Mouse (Mus musculus): ENCODE data around the gene Slc39a13.
"Not testable (repeated sequence)": the region's sequence is repeated elsewhere in the genome, so short reads cannot be mapped to it uniquely, and the experiment has no call there.

Gene Slc39a13

DNA sequence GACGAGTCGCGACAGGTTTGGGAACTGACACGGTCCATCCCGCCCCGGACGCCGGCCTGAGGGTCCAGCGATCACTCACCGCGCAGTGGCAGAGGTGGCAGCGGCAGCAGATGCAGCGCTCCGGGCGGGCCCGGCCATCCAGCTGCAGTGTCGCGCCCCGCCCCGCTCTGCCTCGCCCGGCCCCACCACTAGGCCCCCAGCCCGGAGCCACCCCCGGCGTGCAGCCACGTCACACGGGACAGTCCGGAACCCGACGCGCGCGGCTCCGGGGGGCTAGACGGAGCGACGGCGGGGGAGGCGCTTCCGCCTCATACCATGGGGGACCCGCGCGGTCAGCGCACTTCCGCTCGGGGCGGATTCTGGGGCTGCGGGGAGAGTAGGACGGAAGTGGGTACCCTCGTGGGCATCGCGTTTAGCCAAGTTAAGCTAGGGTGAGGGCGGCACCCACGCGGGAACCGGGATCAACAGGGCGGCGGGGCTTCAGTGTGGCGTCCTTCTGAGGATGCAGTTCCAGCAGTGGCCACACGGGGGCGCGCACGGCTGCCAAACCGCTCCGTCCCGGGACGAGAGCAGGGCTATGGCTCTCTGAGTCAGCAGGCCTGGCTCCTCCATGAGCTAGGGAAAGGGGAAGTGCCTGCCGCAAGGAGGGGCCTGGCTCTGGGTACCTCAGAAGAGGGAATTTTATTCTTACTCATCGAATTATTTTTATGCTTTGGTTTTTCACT, at the start of gene Slc39a13:
Slc39a13 (minus strand) TSS at position 342 of the 725 bp plus-strand sequence.
- no peak for DNase-seq (ENCODE audit: extremely low read depth, low read depth, low spot score)

DNA sequence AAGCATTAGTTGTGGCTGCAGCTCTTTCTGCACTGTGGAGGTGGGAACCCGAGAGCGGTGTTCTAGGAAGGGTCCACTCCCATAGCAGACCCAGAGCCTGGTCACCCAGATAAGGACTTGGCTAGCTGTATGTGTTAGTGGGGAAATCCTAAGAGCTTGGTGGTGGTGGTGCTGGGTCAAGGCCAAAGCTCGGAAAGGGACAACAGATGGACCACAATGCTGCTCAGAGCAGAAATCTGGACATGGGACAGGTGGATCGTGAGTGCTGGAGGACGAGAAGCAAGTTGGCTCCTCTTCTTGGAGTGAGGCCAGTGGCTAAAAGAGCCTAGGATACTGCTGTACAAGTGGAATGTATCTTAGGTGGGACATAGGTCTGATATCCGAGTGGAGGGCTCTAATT, 49.3 kb upstream of the Slc39a13 start:
- no peak for DNase-seq (ENCODE audit: extremely low read depth, low read depth, low spot score)

DNA sequence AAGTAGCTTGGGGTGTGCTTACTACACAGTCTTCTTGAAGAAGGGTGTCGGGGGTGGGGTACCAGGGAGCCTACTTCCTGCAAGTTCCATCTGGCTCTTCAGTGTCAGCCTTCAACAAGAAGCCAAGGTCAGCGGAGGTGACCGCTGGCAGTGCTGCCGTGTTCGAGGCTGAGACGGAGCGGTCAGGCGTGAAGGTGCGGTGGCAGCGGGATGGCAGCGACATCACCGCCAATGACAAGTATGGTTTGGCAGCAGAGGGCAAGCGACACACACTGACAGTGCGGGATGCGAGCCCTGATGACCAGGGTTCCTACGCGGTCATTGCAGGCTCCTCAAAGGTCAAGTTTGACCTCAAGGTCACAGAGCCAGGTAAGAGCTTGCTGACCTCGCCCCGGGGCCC, 48.8 kb upstream of the Slc39a13 start:
- no peak for DNase-seq (ENCODE audit: extremely low read depth, low read depth, low spot score)

DNA sequence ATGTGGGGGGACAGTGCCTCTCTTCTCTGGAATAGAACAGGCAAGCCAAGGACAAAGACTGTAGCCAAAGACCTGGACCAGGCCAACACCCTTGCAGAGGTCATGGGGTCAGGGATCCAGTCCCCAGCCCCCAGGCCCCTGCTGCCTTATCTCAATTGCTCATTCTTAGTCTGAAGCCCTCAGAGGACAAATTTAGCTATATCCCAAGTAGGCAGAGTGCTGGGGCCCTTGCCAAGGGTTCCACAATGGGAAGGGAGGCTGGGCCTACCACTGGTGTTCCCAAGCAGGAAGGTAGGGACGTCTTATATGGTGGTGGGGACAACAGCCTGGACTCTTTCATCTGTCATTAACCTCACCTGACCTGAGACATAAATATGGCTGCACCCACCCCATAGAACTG, 48.4 kb upstream of the Slc39a13 start:
- no peak for DNase-seq (ENCODE audit: extremely low read depth, low read depth, low spot score)

DNA sequence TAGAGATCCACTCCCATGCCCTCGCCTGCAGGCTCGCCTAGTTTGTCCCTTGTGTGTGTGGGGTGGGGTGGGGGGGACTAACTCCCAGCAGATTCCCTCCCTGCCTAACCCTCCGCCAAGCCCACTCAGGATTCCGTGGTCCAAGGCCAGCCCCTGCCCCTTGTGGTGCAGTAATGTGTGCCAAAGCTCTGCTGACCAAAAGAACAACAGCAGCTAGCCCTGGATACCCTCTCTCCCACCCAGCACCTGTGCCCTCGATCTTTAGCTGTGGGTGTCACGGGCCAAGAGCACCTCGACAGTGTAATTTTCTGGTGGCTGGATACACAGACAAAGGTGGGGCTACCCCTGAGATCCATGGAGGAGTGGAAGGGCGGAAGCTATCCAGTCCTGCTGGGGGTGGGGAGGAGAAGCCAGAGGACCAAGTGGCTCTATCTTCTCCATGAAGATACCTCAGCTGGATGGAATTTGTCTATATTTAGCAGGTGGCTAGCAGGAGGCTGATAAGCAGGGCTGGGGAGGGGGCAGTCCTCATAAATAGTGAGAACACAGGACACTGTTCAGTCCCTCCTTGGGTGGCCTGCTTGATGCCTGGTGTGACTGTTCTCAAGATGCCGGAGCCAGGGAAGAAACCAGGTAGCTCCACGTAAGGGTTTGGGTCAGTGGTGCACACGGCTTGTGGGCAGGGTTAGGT, 47.5 kb upstream of the Slc39a13 start, which contains the start of gene Mybpc3:
Mybpc3 (plus strand) TSS at position 560 of the 691 bp plus-strand sequence.
- no peak for DNase-seq (ENCODE audit: extremely low read depth, low read depth, low spot score)

DNA sequence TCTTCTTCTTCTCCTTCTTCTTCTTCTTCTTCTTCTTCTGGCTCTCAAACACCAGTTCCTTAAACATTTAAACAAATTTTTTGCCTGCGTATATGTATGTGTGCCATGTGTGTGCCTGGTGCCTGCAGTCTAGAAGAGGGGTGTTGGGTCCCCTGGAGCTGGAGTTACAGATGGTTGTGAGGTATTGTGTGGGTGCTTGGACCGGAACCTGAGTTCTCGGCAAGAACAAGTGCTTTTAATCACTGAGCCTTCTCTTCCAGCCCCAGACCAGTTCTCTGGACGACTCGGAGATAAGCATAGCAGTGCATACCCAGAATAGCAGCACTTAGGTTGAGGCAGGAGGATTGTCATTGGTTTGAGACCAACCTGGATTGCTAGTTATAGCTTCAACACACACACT, 46.6 kb upstream of the Slc39a13 start:
- DNase-seq (ENCODE audit: extremely low read depth, low read depth, low spot score) = no peak

DNA sequence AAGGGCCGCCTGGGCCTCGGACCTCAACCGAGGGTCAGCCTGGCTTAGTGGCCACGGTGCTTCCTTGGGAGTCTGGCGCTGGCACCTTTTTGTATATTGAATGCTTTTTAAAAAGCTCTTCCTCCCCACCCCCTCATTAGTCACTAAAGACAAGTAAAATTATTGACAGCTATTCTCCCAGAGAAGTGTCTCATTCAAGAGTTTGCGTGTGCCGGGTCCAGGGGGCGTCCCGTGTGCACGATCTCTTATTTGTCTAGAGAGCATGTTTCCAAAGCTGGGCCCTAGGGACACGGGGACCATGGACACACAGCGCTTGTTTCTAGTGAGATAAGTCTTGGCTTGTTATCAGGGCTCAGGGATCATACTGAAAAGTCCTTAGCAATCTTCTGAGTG, 45.4 kb upstream of the Slc39a13 start:
- DNase-seq (ENCODE audit: extremely low read depth, low read depth, low spot score) = no peak

DNA sequence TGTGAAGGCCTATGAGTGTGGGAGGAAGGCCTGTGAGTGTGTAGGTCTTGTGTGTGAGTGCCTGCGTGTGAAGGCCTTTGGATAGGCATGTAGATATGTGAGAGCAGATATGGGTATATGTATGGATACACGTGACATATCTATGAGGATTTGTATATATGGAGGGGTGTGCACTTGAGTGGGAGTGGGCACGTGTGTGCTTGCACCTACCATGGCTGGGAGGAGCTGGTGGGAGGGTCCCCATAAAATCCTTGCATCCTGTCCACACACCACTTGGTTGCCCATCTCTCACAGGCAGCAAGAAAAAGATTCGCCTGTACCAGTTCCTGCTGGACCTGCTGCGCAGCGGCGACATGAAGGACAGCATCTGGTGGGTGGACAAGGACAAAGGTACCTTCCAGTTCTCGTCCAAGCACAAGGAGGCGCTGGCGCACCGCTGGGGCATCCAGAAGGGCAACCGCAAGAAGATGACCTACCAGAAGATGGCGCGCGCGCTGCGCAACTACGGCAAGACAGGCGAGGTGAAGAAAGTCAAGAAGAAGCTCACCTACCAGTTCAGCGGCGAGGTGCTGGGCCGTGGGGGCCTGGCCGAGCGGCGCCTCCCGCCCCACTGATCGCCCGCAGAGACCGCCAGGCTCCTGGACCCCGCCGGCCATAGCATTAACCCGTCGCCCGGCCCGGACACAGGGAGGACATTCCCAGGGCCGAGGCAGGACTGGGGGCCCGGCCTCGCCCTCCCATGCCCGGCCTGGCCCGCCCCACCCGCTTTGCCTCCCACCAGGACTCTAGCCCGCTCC, 44.8 kb upstream of the Slc39a13 start:
- DNase-seq (ENCODE audit: extremely low read depth, low read depth, low spot score) = peak; percentile 33

DNA sequence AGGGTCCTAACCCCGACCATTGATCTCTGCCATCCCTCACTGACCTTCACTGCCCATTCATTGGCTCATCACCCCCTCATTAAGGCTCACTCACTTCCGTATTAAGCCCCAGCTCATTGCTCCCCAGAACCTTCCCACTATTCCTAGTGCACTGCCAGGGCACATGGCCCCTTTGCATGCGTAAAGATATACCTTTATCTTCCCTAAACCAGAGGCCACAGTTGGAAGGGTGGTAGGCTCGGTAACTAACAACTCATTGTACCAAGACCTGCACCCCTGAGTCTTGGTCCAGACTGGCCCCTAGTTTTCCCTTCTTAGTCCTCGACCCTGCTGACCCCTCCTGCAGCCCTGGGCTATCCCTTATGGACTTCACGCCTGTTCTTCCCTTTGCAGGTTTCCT, 43.6 kb upstream of the Slc39a13 start:
- DNase-seq (ENCODE audit: extremely low read depth, low read depth, low spot score) = no peak

DNA sequence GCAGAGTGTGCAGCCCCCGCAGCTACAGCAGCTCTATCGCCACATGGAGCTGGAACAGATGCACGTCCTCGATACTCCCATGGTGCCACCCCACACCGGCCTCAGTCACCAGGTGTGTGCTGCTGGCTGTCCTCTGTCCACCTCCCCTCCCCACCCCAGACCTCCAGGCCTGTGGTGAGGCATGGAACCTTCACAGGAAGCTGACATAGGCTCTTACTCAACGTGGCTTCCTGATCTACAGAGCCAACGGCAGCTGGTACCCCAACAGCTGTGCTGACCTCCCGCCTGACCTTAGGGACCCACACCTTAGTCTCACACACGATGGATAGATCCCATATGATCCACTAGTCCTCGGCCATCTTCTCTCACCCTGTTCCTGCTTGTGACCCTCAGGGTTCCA, 43.1 kb upstream of the Slc39a13 start:
- no peak for DNase-seq (ENCODE audit: extremely low read depth, low read depth, low spot score)

DNA sequence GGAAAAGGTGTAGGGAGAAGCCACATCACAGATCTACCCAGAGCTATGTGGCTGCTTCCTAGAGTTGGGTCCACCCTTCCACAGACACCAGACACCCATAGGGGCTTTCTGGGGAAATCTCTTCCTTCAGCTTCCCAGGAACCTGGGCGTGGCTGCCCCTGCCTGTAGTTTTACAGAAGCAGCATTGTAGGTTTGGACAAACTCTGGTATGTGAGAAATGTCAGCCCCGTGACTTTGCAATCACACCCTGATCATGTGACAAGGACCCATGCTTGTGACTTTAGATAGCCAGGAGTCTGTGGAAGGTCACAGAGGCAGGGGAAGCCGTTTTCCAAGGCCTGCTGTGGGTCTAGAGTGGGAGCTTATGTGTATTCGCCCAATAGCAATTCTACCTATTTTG, 42.3 kb upstream of the Slc39a13 start:
- DNase-seq (ENCODE audit: extremely low read depth, low read depth, low spot score) = no peak

DNA sequence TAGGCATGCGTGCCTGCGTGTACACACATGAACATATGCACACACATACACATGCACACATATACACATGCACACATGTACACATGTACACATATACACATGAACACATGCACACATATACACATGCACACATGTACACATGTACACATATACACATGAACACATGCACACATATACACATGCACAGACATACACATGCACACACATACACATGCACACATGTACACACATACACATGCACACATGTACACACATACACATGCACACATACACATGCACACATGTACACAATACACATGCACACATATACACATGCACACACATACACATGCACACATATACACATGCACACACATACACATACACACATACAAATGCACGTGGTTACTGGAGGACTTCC, 41.6 kb upstream of the Slc39a13 start:
- DNase-seq (ENCODE audit: extremely low read depth, low read depth, low spot score) = not testable (repeated sequence)

DNA sequence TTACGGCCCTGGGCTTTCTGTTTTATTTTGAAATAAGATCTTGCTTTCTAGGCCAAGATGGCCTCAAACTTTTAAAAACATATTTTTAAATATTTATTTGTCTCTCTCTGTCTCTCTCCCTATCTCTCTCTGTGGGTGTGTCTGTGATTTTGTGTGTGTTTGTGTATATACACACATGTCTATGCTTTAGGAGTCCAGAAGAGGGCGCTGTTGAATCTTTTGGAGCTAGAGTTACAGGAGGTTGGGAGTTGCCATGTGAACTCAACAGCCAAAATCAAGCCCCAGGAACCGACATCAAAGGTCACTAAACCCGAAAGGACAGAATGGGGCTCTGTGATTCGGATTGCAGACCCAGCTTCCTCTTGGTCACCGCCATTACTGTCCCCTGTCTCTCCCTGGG, 40.2 kb upstream of the Slc39a13 start:
- no peak for DNase-seq (ENCODE audit: extremely low read depth, low read depth, low spot score)

DNA sequence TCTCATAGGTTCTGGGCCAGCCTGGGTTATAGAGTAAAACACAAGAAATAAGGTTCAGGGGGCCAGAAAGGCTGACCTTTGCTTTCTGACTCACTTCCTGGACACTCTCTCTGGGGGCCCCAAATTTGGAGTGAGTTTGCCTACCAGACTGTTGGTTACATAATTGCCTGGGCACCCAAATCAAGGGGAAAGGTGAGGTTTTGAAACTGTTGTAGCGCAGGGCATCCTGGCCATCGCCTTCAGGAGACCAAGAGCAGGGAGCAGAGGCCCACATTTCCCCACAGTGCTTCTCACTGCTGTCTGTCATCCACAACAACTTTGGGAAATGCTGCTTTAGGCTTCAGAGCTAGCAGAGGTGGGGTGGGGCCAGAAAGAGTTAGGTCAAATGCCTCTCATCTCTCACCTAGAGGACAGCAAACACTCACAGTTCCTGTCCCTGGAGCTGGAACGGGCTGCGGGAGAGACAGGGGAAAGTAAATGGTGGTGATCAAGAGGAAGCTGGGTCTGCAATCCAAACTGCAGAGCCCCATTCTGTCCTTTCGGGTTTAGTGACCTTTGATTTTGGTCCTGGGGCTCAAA, 39.7 kb upstream of the Slc39a13 start:
- DNase-seq (ENCODE audit: extremely low read depth, low read depth, low spot score) = peak; percentile 23

DNA sequence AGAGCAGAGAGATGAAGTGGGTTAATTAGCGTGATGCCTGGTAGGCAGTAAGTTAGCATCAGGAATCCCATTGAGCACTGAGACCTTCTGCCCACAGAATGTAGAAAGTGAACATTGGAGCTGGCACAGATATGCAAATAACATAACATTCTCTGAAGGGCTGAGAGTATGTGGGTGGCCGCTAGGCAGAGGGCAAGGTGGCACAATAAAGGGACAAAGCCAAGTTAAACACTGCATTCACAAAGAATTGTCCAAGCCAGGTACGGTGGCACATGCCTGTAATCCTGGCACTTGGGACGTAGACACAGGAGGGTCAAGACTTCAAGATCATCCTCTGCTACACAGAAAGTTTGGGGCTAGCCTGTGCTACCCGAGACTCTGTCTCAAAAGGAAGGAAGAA, 39.0 kb upstream of the Slc39a13 start:
- peak; percentile 70 for DNase-seq (ENCODE audit: extremely low read depth, low read depth, low spot score)

DNA sequence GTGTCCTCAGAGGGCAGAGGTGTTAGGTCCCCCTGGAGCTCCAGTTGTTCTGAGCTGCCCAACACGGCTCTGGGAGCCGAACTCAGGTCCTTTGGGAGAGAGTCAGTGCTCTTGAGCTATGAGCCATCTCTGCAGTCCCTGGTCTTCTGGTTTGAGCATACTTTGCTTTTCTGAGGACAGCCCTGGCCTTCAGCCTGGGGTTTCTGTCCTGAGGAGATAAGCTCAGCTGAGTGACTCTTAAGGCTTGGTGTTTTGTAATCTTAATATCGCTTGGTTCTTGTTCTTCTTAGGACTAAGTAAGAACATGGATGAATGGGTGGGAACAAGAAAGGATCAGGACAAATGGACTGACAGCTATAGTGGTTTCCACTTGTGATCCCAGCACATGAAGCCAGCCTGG, 37.9 kb upstream of the Slc39a13 start:
- DNase-seq (ENCODE audit: extremely low read depth, low read depth, low spot score) = no peak

DNA sequence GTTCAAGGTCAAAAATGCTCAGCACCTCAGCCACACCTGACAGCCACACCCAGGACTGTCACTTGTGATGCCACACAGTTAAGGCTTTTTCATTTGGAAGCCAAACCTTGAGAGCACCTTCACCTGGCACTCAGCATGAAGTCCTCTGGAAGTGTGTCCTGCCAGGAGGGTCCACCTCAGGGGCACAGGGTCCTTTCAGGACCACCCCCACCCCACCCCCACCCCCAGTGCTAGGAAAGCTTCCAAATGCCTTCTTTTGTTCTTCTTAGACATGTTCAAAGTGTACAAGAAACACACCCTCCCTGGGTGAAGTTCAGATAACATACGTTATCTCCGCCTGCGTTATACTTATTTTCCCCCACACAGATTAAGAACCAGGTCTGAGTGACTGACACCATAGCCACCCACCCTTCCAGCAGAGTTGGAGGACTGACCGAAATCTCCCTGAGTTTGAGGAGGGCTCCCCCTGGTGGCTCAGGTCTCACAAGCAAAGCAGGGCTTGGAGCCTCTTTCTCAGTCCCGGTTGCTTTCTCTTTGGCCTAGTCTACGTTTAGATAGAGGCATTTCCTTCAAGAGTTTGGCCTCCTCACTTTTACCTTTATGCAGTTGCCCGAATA, 31.0 kb upstream of the Slc39a13 start:
- no peak for DNase-seq (ENCODE audit: extremely low read depth, low read depth, low spot score)

DNA sequence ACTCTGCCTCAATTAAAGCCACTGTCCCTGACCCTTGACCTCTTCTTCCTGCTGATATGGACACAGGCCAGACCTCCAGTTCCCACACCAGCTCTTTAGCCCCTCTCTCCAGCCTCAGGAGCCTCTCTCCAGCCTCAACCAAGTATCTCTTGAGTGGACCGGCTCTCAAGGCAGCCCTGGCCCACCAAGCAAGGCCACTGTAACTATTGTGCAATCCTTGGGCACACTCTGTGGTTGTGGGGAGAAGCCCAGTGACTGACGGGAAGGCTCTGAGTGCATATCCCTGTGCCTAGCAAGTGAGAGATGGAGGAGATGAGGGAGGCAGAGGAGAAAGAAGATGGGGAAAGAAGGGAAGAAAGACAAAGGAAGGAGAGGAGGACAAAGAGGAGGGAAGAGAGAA, 27.9 kb upstream of the Slc39a13 start:
- no peak for DNase-seq (ENCODE audit: extremely low read depth, low read depth, low spot score)

DNA sequence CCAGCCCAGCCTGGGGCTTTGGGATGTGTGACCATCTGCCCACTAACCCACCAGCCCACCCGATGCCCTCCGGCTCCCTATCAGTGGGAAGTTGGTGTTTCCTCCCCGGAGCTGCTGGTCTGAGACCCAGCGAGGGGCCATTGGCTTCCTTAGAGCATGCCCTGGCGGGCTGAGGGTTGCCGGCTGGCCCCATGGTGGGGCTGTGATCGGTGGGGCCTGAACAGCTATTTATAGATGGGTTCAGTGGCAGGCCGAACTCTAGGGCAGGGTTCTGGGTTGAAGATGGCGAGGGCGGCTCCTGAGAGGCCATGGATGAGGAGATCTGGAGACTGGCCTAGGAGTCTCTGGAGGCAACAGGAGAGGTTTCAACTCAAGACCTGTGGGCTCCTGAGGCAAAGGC, 26.8 kb upstream of the Slc39a13 start:
- DNase-seq (ENCODE audit: extremely low read depth, low read depth, low spot score) = no peak

DNA sequence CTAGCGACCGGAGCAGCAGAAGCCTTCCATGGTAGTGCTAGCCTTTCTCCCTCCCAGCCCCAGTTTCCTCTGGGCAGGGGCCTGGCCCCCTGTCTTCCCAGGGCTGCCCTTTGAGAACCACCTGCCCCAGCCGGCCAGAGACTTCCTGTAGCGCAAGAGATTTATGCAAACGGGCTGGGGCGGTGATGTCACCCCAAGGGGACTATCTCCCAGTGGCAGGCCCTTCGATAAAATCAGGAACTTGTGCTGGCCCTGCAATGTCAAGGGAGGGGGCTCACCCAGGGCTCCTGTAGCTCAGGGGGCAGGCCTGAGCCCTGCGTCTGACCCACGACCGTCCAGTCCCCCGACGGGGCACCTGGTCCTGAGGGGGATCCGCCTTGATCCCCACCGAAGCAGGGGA, 26.3 kb upstream of the Slc39a13 start:
- no peak for DNase-seq (ENCODE audit: extremely low read depth, low read depth, low spot score)

DNA sequence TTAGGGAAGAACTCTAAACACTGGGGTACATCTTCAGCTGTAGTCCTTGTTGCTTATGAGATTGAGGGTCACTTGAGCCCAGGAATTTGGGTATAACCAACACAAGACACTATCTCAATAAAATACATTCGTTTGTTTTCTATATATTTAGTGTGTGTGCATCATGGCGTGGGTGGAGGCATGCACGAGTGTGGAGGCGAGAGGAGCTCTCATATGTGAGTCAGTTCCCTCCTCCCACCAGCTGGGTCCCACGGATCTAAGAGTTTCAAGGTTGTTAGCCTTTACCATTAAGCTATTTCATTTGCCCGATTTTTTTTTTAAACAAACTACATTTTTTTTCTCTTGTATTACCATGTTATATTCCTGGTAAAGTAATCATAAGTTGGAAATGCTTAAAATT, 20.6 kb upstream of the Slc39a13 start:
- DNase-seq (ENCODE audit: extremely low read depth, low read depth, low spot score) = no peak

Measured in fat pad, adult 2 months (tissue).